Mouse (Mus musculus) lung, postnatal 14 days (tissue): ENCODE data around the gene Notch1.
A peak's percentile ranks its signal among the peaks of the same experiment; 100 is the strongest.

ENCODE experiments used
- DNase-seq: peaks from one replicate; pipeline ENCODE4 v3.0.0; 2021

Gene Notch1

GRCm38 (mm10) chr2:26475505-26476430 is 40.7 kb downstream of the Notch1 start:
- no peak for DNase-seq

GRCm38 (mm10) chr2:26474789-26475504 is 41.5 kb downstream of the Notch1 start:
- peak; percentile 72 for DNase-seq

- DNase-seq = no peak
These were observed 44.0 kb downstream of the Notch1 start for GRCm38 (mm10) chr2:26472312-26473090.

DNA sequence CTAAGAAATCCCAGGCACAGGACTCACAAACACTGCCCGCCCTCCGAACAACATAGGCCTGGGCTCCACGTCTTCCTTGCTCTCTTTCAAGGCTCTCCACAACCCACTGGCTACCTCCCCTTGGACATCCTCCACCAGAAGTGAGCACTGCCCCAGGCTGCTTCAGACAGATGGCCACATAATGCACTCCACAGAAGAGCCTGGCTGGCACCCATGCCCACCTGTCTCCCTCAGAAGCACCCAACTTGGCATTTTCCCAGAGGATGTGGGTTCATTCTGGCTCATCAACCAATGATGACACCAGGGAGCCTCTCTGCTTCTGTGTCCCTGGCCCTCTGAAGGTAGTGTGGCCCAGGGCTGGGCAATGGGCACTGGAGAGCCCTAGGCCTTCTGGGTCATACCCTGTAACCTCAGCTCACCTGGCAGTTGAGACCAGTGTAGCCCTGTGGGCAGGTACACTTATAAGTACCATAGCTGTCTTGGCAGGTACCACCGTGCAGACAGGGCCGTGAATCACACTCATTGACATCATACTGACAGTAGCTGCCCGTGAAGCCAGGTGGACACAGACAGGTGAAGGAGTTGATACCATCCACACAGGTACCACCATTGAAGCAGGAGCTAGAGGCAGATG is 44.7 kb downstream of the Notch1 start:
- DNase-seq = no peak

DNA sequence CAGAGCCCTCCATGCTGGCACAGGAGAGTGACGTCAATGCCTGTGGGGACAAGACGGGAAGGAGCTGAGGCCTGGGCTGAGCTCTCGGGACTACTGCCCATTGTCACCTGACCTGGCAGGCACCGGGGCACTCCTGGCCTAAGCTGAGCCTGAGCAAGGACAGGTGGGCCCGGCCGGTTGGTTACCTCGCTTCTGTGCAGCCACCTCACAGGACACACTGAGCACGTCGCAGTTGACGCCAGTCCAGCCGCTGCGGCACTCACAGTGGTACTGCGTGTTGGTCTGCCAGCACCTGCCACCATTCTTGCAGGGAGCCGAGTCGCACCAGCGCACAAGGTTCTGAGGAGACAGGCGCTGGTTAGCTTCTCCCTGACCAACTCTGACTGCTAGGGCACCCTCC is 45.5 kb downstream of the Notch1 start:
- no peak for DNase-seq

DNA sequence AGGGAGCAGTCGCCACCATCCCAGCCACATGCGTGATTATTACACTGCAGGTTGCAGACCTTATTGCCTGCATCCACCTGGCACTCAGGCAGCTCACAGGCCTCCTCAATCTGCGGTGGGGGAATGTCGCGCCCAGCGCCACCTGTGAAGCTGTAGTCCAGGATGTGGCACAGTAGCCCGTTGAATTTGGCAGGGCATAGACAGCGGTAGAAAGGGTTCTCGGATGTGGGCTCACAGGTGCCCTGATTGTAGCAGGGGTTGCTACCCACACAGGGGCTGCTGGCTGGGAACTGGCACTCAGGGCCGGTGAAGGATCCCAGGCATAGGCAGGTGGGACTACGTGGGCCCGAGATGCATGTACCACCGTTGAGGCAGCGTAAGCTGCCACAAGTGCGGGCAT is 48.1 kb downstream of the Notch1 start:
- DNase-seq = no peak

GRCm38 (mm10) chr2:26463412-26463811 is 53.1 kb downstream of the Notch1 start:
- no peak for DNase-seq

GRCm38 (mm10) chr2:26462980-26463379 is 53.5 kb downstream of the Notch1 start:
- DNase-seq = no peak

GRCm38 (mm10) chr2:26461667-26462066 is 54.8 kb downstream of the Notch1 start:
- no peak for DNase-seq

- DNase-seq = no peak
These were observed 55.6 kb downstream of the Notch1 start for GRCm38 (mm10) chr2:26460837-26461236.

DNA sequence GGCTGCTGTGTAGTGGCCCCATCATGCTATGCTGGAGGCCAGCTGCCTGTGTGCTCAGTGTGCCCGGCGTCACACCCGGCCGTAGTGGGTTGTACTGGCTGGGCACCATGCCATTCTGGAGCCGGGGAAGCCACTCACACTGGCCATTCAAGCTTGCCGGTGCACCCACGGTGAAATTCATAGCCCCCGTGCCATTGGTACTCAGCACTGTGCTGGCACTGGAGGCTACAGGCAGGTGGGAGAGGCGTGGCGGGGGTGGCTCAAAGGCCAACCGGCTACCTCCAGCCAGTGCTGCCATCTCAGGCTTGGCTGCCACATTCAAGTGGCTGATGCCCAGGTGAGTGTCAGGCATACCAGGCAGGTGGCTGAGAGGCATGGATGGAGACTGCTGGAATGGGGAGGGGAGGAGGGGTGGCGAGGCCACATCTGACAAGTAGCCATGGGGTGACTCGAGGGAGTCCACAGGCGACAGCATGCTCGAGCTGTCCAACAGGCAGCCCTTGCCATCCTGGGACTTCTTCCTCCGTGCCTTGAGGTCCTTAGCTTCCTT is 56.3 kb downstream of the Notch1 start:
- DNase-seq = no peak

GRCm38 (mm10) chr2:26459478-26459877 is 57.0 kb downstream of the Notch1 start:
- DNase-seq = no peak

- peak; percentile 71 for DNase-seq
These were observed 57.9 kb downstream of the Notch1 start for GRCm38 (mm10) chr2:26458402-26459124.

- peak; percentile 85 for DNase-seq
These were observed 67.1 kb downstream of the Notch1 start for GRCm38 (mm10) chr2:26449121-26450060.

DNA sequence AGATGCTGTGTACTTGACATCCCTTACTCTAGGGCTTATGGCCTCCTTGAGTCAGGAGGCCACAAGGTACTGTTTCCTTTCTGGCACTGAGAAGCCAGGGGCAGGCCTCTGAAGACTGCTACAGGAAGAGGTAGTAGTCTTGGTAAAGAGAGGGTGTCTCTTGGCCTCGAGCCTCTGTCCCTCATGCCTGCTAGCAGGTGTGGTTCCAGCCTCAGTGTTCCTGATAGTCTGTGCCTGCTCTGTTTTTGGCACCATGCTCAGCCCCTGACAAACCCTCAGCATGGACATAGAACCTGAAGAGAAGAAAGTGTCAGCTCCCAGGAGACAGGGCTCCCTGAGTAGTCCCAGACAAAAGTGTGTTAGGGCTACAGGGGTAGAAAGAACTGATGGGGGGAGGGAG is 69.0 kb downstream of the Notch1 start:
- DNase-seq = no peak

DNA sequence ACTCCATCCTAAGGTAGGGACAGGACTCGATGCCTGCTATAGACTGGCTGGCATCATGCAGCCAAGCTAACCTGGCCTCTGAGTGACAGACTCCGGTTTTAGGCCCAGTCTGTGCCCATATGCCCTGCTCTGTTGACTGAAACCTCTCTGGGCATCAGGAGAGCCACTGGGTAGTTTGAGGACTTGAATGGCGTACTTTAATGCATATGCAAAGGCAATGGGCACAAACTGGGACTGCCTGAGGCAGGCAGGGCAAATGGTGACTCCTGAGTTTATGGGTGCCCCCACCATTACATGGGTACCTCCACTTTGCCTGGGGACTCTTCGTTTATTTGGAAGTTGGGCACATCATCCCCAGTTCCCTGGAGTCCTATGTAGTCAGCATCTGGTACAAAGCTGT is 69.8 kb downstream of the Notch1 start:
- DNase-seq = no peak

DNA sequence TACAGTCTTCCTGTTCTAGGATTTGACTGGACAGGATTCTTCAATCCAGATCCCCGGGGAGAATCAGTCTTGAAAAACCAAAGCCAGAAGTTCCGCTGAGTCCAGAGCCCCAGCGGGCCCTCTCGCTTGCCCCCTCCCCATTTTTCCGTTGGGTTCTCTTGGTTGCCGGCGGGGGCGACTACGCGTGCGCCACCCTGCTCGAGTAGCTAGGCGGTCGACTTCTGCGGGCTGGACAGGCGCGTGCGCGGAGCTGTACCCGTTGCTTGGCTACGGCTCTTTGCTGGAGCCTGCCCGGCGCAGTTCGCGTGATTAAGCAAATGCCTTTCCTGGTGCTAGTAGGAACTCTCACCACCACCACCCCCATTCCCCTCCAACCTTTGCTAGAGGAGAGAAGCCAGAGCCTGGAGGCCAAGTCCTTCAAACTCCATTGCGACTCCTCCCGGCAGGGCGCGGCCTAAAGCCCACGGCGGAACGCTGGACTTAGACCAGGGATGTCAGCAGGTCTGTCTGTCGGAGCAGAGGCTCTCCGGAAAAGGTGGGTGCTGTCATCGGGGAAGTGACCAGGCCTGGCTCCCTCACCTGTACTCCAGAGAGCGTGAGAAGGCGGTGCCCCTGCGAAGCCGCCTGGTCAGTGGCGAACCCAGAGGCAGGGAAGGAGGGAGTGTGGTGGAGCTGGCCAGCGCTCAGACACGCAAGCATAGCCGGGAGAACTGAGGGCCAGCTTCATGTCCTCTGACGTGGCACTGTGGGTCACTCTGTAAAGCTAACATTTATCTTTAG is 70.6 kb downstream of the Notch1 start:
- DNase-seq = peak; percentile 90

- DNase-seq = peak; percentile 100
These were observed 71.4 kb downstream of the Notch1 start, which contains the start of gene Sec16a for GRCm38 (mm10) chr2:26444946-26445665. Gene Sec16a, minus strand, starts transcription at chr2:26445216.

DNA sequence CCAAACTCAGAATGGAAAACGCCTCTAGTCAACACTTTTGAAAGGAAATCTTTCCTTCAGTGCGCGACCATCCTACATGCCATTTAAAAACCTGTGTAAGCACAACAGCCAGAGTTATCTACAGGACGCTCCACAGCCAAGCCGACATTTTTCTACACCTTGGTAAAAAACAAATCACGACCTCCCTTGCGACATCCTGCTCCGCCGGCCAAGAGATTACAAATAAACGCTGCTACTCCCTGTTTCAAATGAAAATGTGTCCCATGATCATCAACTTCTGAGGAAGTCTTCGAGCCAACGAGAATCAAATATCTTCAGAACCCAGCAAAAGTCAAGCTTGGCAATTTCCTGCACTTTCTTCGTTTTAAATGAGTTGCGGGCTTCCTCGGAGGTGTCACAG is 72.1 kb downstream of the Notch1 start:
- peak; percentile 22 for DNase-seq
